Mouse (Mus musculus): ENCODE results near the gene Ghrh.

- TF ChIP-seq CTCF (IDR thresholded peaks at IDR 0.05; ENCODE audit: low read depth, low read length) (no peak), POLR2A (IDR thresholded peaks at IDR 0.05; ENCODE audit: borderline replicate concordance, low read depth, low read length) (no peak)
Observed at GRCm38 (mm10) chr2:157317220-157317619, 30.1 kb downstream of the Ghrh start.
